Mouse (Mus musculus) thymus, adult 2 months (tissue): ENCODE data around the gene Chst8.

ENCODE experiments used
- CTCF ChIP-seq: fragments of 200-500 bp; IDR thresholded peaks from 2 replicates; pipeline ENCODE4 v1.5.1; 2012; ENCODE audit warnings: mild to moderate bottlenecking, control low read depth, low read length, moderate library complexity, borderline replicate concordance; ENCODE audit not compliant: control insufficient read depth, poor library complexity, insufficient read depth; ENCODE audit errors: extremely low read depth
- POLR2A ChIP-seq: fragments of 200-500 bp; IDR thresholded peaks from 2 replicates; pipeline ENCODE4 v1.6.1; 2012; ENCODE audit warnings: mild to moderate bottlenecking, low read length, control low read depth, moderate library complexity; ENCODE audit not compliant: control insufficient read depth, poor library complexity, insufficient read depth; ENCODE audit errors: extremely low read depth

DNA sequence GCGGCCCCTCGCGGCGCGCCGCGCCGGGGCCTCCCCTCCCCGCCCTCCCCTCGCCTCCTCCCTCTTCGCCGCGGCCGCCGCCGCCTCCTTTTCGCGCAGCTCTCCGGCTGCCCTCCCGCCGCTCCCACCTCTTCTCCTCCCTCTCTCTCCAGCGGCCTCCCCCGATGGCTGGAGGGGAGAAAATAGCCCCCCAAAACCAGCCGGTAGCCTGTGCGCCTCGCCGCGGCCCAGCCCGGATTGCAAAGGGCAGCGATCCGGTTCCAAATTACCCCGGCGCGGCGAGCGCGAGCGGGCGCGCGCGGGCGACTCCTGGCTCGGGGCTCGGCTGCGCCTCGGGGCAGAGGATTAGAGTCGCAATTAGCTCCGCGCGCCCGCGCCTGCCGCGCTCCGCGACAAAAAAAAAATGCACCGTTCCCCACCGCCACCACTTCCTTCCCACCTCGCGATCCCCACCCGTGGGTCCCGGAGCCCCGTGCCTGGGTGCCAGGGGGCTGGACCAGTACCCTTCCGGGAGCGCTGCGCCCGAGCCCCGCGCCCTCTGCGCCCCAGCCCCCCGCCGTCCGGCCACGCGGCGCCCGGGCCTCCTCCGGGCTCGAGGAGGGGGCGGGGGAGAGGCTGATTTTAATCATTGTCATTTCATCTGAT, 157.9 kb downstream of the Chst8 start:
- TF ChIP-seq CTCF: no peak
- TF ChIP-seq POLR2A: no peak
